In the genomic region with DNA sequence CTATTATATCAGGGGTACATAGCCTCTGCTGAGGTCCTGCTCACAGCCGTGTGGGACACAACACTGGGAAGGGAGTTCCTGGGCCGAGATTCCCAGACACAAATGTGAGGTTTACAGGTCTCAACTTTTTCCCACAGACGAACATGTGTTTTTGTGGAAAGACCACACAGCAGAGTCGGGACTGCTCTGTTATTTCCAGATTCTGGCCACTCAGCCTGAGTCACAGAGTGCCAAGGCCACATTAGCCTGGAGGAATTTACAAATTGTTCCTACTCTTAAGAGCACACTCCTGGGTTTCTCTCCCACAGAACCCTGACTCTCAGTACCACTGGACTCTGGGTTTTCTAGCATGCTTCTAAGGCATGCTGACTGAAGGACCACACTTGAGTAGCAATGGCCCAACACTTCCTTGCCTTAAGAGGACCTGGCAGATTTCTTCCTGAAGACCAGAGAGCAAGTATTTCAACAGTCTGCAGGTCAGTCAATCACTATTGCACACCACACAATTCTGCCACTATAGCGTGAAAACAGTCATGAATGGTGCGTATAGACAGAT, we compare ENCODE assay signal across 22 mouse cellular contexts. TPM values are rescaled to one million over a fixed set of nuclear protein-coding genes. Genes with fewer than 3 reads are reported as not detected.
DNase-seq lines count a peak whose midpoint lies in the region; ATAC-seq and TF ChIP-seq lines count a peak whose summit lies in the region.
"Had no signal": no experiment of that assay in that cellular context is flagged by ENCODE, and none has a peak within 500 bp of the region (broad histone marks: within the 10 kb centered on the region; RNA-seq: fewer than 3 reads in every experiment).

No protein-coding gene starts in this region.

- peaks cover 12% of the 10 kb centered on the region for H3K4me1 ChIP-seq in hindbrain, embryonic 10.5 days (replicated peaks)
- H3K4me1 ChIP-seq in hindbrain, embryonic 11.5 days (replicated peaks; ENCODE audit: control insufficient read depth, insufficient read depth, low read length) = no peaks in the 10 kb centered on the region
- H3K4me1 ChIP-seq in CH12.LX (ENCODE audit: control insufficient read depth in 1 of 2, insufficient read depth in 2 of 2) = 0 out of 4 replicates have a peak, but pooled peaks cover 0 to 4% of the 10 kb centered on the region in 2 experiments
- H3K4me1 ChIP-seq in lung, postnatal 0 days (ENCODE audit: insufficient read depth, low read depth, low read length) = no peaks in the 10 kb centered on the region
- H3K4me1 ChIP-seq in intestine, embryonic 16.5 days (ENCODE audit: control insufficient read depth, insufficient read depth, low read length) = no peaks in the 10 kb centered on the region
- H3K4me1 ChIP-seq: embryonic facial prominence, embryonic 13.5 days; lung, embryonic 15.5 days had no signal

- no peak for TF ChIP-seq POLR2A in CH12.LX (IDR thresholded peaks at IDR 0.05; ENCODE audit: low read depth, low read length)

- no peaks in the 10 kb centered on the region for H3K79me2 ChIP-seq in CH12.LX (replicated peaks; ENCODE audit: control insufficient read depth, extremely low read depth, insufficient read depth, poor library complexity, severe bottlenecking)

- peak; percentile 7 for DNase-seq in hindbrain, embryonic 10.5 days (ENCODE audit: low spot score)
- DNase-seq in hindbrain, embryonic 11.5 days (ENCODE audit: low spot score) = no peak
- no peak for DNase-seq in CH12.LX (ENCODE audit: extremely low read depth)
- peak; percentile 54 for DNase-seq in adrenal gland, postnatal 14 days
- peak; percentile 89 for DNase-seq in lung, postnatal 0 days (ENCODE audit: low spot score)
- DNase-seq in layer of hippocampus, postnatal 25 days (ENCODE audit: extremely low spot score in 1 of 2, low spot score in 1 of 2) = no peak
- DNase-seq: cerebellum, adult 18-20 months; cerebellum, postnatal 14 days; gastrocnemius, adult 2 months; heart, postnatal 4 days; kidney, postnatal 25 days; midbrain, embryonic 14.5 days; right cerebral cortex, postnatal 14 days had no signal

- H3K36me3 ChIP-seq in hindbrain, embryonic 10.5 days = peaks cover 48% of the 10 kb centered on the region
- peaks cover 15% of the 10 kb centered on the region for H3K36me3 ChIP-seq in hindbrain, embryonic 11.5 days (ENCODE audit: control insufficient read depth, insufficient read depth, low read length)
- peaks cover 28 to 44% of the 10 kb centered on the region in 2 experiments for H3K36me3 ChIP-seq in CH12.LX (replicated peaks in 1 of 2; ENCODE audit: control insufficient read depth in 1 of 2, insufficient read depth in 1 of 2, low read length in 1 of 2)
- H3K36me3 ChIP-seq in lung, postnatal 0 days (ENCODE audit: insufficient read depth, low read length) = peaks cover 23% of the 10 kb centered on the region; the same call in 1 of the 2 replicates
- H3K36me3 ChIP-seq in intestine, embryonic 16.5 days (ENCODE audit: control insufficient read depth, insufficient read depth, low read length) = peaks cover 20% of the 10 kb centered on the region

- no peak overlapping the region for H3K9ac ChIP-seq in hindbrain, embryonic 11.5 days (ENCODE audit: low read depth, low read length)
- no peak overlapping the region for H3K9ac ChIP-seq in CH12.LX (ENCODE audit: insufficient read depth, low read depth)
- H3K9ac ChIP-seq in lung, postnatal 0 days (replicated peaks; ENCODE audit: low read depth) = no peak overlapping the region
- H3K9ac ChIP-seq in intestine, embryonic 16.5 days (ENCODE audit: low read depth, low read length) = no peak overlapping the region
- H3K9ac ChIP-seq: embryonic facial prominence, embryonic 13.5 days; lung, embryonic 15.5 days; neural tube, embryonic 12.5 days had no signal

- no peak overlapping the region for H3K4me3 ChIP-seq in hindbrain, embryonic 10.5 days
- H3K4me3 ChIP-seq in hindbrain, embryonic 11.5 days (ENCODE audit: low read depth, low read length) = no peak overlapping the region
- H3K4me3 ChIP-seq in CH12.LX (replicated peaks in 1 of 3; ENCODE audit: low read depth in 2 of 3, low read length in 2 of 3, poor library complexity in 1 of 3) = no peak overlapping the region
- no peak overlapping the region for H3K4me3 ChIP-seq in lung, postnatal 0 days (ENCODE audit: low read depth, low read length)
- no peak overlapping the region for H3K4me3 ChIP-seq in intestine, embryonic 16.5 days (ENCODE audit: low read length)
- H3K4me3 ChIP-seq: embryonic facial prominence, embryonic 13.5 days; gastrocnemius, adult 2 months; heart, embryonic 10.5 days; lung, embryonic 15.5 days; neural tube, embryonic 12.5 days had no signal

- 89% methylated on average over 6 of the region's 6 CpGs for WGBS in hindbrain, embryonic 10.5 days
- WGBS in hindbrain, embryonic 11.5 days = 88% methylated on average over 6 of the region's 6 CpGs
- WGBS in lung, postnatal 0 days = 66% methylated on average over 6 of the region's 6 CpGs
- WGBS in intestine, embryonic 16.5 days = 75% methylated on average over 6 of the region's 6 CpGs

- dilution Hi-C loops in CH12.LX (cut with MboI; ENCODE audit: extremely low pct_ligation_motif_present, extremely low pct_unique_long_range_greater_than_20kb, low sequenced_read_pairs) = no loop called here

- no peak overlapping the region for H3K4me2 ChIP-seq in hindbrain, embryonic 11.5 days (replicated peaks; ENCODE audit: low read depth, low read length)
- H3K4me2 ChIP-seq in CH12.LX (ENCODE audit: insufficient read depth, low read depth, poor library complexity, severe bottlenecking) = no peak overlapping the region
- no peak overlapping the region for H3K4me2 ChIP-seq in lung, postnatal 0 days (replicated peaks; ENCODE audit: low read depth, low read length)
- no peak overlapping the region for H3K4me2 ChIP-seq in intestine, embryonic 16.5 days (ENCODE audit: low read depth, low read length)
- H3K4me2 ChIP-seq: embryonic facial prominence, embryonic 13.5 days; liver, embryonic 11.5 days; lung, embryonic 15.5 days; neural tube, embryonic 12.5 days had no signal

- in situ Hi-C loops in CH12.LX (cut with MboI; ENCODE audit: low pct_ligation_motif_present, low pct_unique_long_range_greater_than_20kb, low sequenced_read_pairs) = no loop called here

- H3K9me3 ChIP-seq in hindbrain, embryonic 10.5 days = no peaks in the 10 kb centered on the region
- H3K9me3 ChIP-seq in hindbrain, embryonic 11.5 days (ENCODE audit: control insufficient read depth, low read length) = no peaks in the 10 kb centered on the region
- peaks cover 3% of the 10 kb centered on the region for H3K9me3 ChIP-seq in CH12.LX (replicated peaks; ENCODE audit: low read length)
- no peaks in the 10 kb centered on the region for H3K9me3 ChIP-seq in lung, postnatal 0 days (ENCODE audit: low read length)
- no peaks in the 10 kb centered on the region for H3K9me3 ChIP-seq in intestine, embryonic 16.5 days (ENCODE audit: control insufficient read depth, low read length)
- H3K9me3 ChIP-seq: G1E; heart, embryonic 10.5 days; lung, embryonic 15.5 days; neural tube, embryonic 12.5 days had no signal

- no peaks in the 10 kb centered on the region for H3K27me3 ChIP-seq in hindbrain, embryonic 10.5 days (ENCODE audit: insufficient read depth, poor library complexity, severe bottlenecking)
- H3K27me3 ChIP-seq in hindbrain, embryonic 11.5 days (ENCODE audit: control insufficient read depth, insufficient read depth, low read length) = no peaks in the 10 kb centered on the region
- no peaks in the 10 kb centered on the region for H3K27me3 ChIP-seq in CH12.LX (replicated peaks)
- no peaks in the 10 kb centered on the region for H3K27me3 ChIP-seq in lung, postnatal 0 days (replicated peaks; ENCODE audit: insufficient read depth, low read length)
- no peaks in the 10 kb centered on the region for H3K27me3 ChIP-seq in intestine, embryonic 16.5 days (replicated peaks; ENCODE audit: control insufficient read depth, insufficient read depth, low read length)
- H3K27me3 ChIP-seq: embryonic facial prominence, embryonic 13.5 days; lung, embryonic 15.5 days; neural tube, embryonic 12.5 days; Patski had no signal

- ATAC-seq in hindbrain, embryonic 11.5 days (ENCODE audit: low FRiP score) = no peak
- peak; percentile 85 for ATAC-seq in lung, postnatal 0 days
- no peak for ATAC-seq in intestine, embryonic 16.5 days
- ATAC-seq: hindbrain, embryonic 16.5 days; Patski had no signal

- no peak overlapping the region for H3K27ac ChIP-seq in hindbrain, embryonic 10.5 days
- no peak overlapping the region for H3K27ac ChIP-seq in hindbrain, embryonic 11.5 days (ENCODE audit: low read depth, low read length)
- no peak overlapping the region for H3K27ac ChIP-seq in CH12.LX (ENCODE audit: insufficient read depth, low read depth)
- H3K27ac ChIP-seq in lung, postnatal 0 days (ENCODE audit: low read length) = peak overlapping the region; percentile 48; the same call in 1 of the 2 replicates
- H3K27ac ChIP-seq in intestine, embryonic 16.5 days (ENCODE audit: low read length) = no peak overlapping the region
- H3K27ac ChIP-seq: embryonic facial prominence, embryonic 13.5 days; gastrocnemius, adult 2 months; heart, embryonic 10.5 days; lung, embryonic 15.5 days; neural tube, embryonic 12.5 days had no signal

- TF ChIP-seq CTCF in CH12.LX (conservative IDR thresholded peaks at IDR 0.05 in 1 of 2, IDR thresholded peaks at IDR 0.05 in 1 of 2; ENCODE audit: low read depth in 2 of 2, low read length in 2 of 2) = no peak
- no peak for TF ChIP-seq CTCF in lung, postnatal 0 days (IDR thresholded peaks at IDR 0.05)

- no peak for TF ChIP-seq EP300 in CH12.LX (IDR thresholded peaks at IDR 0.05; ENCODE audit: low read length)
- peak; percentile 46; the same call in 1 of the 2 replicates for TF ChIP-seq EP300 in lung, postnatal 0 days (IDR thresholded peaks at IDR 0.05)

- no peak for TF ChIP-seq RAD21 in CH12.LX (IDR thresholded peaks at IDR 0.05; ENCODE audit: low read depth, low read length)

TF ChIP-seq in CH12.LX, 34 proteins besides CTCF, POLR2A, EP300 and RAD21:
- TF ChIP-seq MAX (IDR thresholded peaks at IDR 0.05; ENCODE audit: low read length) = no peak
- 0 out of 2 replicates have a peak, but pooled peaks have one; percentile 24 for TF ChIP-seq POLR2AphosphoS2 (IDR thresholded peaks at IDR 0.05; ENCODE audit: low read depth, low read length)
- TF ChIP-seq ELF1 (IDR thresholded peaks at IDR 0.05; ENCODE audit: low read depth, low read length) = no peak

RNA-seq across cellular contexts. Expression of gene Fancc, which starts 10.0 kb away (rescaled TPM):
- polyA plus RNA-seq in hindbrain, embryonic 10.5 days (2016; fragmentation: Nextera tagmentation; extraction: Ambion mirVana) = 23.4 and 25.2 TPM in 2 replicates
- 19.7 and 26.1 TPM in 2 replicates for polyA plus RNA-seq in hindbrain, embryonic 11.5 days (2014; fragmentation: Nextera tagmentation; extraction: Ambion mirVana)
- total RNA-seq in CH12.LX (2012; rRNA removed) (10.6 and 12.4 TPM in 2 replicates), CH12.LX (2014; rRNA removed) (7.6 and 8.2 TPM in 2 replicates)
- polyA plus RNA-seq in CH12.LX (2012; ENCODE audit: insufficient read length, low read depth) = 8.7 and 11.7 TPM in 2 replicates
- total RNA-seq in adrenal gland, postnatal 14 days (2021) = 8.9 and 14.0 TPM in 2 replicates
- 26.0 and 37.6 TPM in 2 replicates for polyA plus RNA-seq in lung, postnatal 0 days (2015; fragmentation: Nextera tagmentation; extraction: Ambion mirVana)
- 15.4 and 19.0 TPM in 2 replicates for polyA plus RNA-seq in intestine, embryonic 16.5 days (2015; fragmentation: Nextera tagmentation; extraction: Ambion mirVana)
- total RNA-seq in layer of hippocampus, postnatal 25 days (2021) = 1 to 10 TPM; 5.4 to 7.7 TPM

Comparison
In these comparisons a context has a peak if more than half of its experiments do, and no peak if none do; other contexts are left out.
1. DNase-seq: peak in hindbrain, embryonic 10.5 days (single experiment), adrenal gland, postnatal 14 days (single experiment) and lung, postnatal 0 days (single experiment); none in hindbrain, embryonic 11.5 days (single experiment), CH12.LX (single experiment) and layer of hippocampus, postnatal 25 days (0 of 2).